Comparison of ENCODE assay signal across 11 mouse cellular contexts in the genomic region with DNA sequence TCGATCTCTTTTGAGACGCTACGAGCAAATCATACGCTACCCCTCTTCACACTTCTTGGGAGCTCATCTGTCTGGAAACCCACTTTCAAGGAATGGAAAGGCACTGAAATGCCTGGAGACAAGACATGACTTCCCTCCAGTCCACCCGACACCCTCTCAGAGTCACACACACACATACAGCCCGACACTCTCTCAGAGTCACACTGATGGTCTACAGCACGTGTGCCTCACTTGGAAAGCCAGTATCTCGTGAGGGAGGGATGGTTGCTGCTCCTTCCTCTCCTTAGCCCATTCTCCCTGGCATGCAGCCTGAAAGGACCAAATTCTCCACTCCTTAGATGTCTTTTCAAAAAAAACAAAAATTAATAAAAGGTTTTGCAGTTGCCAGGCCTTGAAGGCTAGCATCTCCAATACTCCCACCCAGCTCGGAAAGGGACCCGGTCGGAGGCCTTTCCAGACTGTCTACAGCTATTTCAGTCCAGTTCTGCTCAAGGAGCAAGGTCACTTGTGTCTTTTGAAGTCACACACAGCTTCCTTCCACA. TPM values are rescaled to one million over a fixed set of nuclear protein-coding genes. Genes with fewer than 3 reads are reported as not detected.
DNase-seq lines count a peak whose midpoint lies in the region; ATAC-seq and TF ChIP-seq lines count a peak whose summit lies in the region.
"Had no signal": no experiment of that assay in that cellular context is flagged by ENCODE, and none has a peak within 500 bp of the region (broad histone marks: within the 10 kb centered on the region; RNA-seq: fewer than 3 reads in every experiment).

No protein-coding gene starts in this region.

- H3K9ac ChIP-seq in forebrain, embryonic 11.5 days (ENCODE audit: low read length), result no peak overlapping the region
- H3K9ac ChIP-seq in forebrain, embryonic 12.5 days, result peak overlapping the region; percentile 36; the same call in 1 of the 2 replicates
- H3K9ac ChIP-seq in midbrain, embryonic 13.5 days (replicated peaks), result peak overlapping the region; percentile 41

- no peak for ATAC-seq in forebrain, embryonic 11.5 days (replicated peaks; ENCODE audit: low FRiP score)
- no peak for ATAC-seq in forebrain, embryonic 12.5 days (ENCODE audit: low FRiP score)
- no peak for ATAC-seq in midbrain, embryonic 13.5 days

- no peaks in the 10 kb centered on the region for H3K27me3 ChIP-seq in forebrain, embryonic 10.5 days (ENCODE audit: poor library complexity, severe bottlenecking)
- H3K27me3 ChIP-seq in forebrain, embryonic 11.5 days (ENCODE audit: control insufficient read depth, insufficient read depth, low read length), result no peaks in the 10 kb centered on the region
- no peaks in the 10 kb centered on the region for H3K27me3 ChIP-seq in forebrain, embryonic 12.5 days
- no peaks in the 10 kb centered on the region for H3K27me3 ChIP-seq in midbrain, embryonic 13.5 days
- no peaks in the 10 kb centered on the region for H3K27me3 ChIP-seq in cerebellum, adult 2 months (ENCODE audit: control insufficient read depth, insufficient read depth, low read length)

- H3K4me2 ChIP-seq in forebrain, embryonic 11.5 days (ENCODE audit: low read depth, low read length, severe bottlenecking), result no peak overlapping the region
- peak overlapping the region; percentile 27 for H3K4me2 ChIP-seq in forebrain, embryonic 12.5 days
- H3K4me2 ChIP-seq in midbrain, embryonic 13.5 days (replicated peaks), result peak overlapping the region; percentile 65

- H3K36me3 ChIP-seq in forebrain, embryonic 10.5 days (replicated peaks), result peaks cover 49% of the 10 kb centered on the region
- peaks cover 3% of the 10 kb centered on the region for H3K36me3 ChIP-seq in forebrain, embryonic 11.5 days (ENCODE audit: control insufficient read depth, insufficient read depth, low read length)
- peaks cover 31% of the 10 kb centered on the region for H3K36me3 ChIP-seq in forebrain, embryonic 12.5 days (replicated peaks)
- peaks cover 29% of the 10 kb centered on the region for H3K36me3 ChIP-seq in midbrain, embryonic 13.5 days

- 79% methylated on average over 11 of the region's 11 CpGs for WGBS in forebrain, embryonic 10.5 days
- WGBS in forebrain, embryonic 11.5 days, result 73% methylated on average over 11 of the region's 11 CpGs
- 74% methylated on average over 11 of the region's 11 CpGs for WGBS in forebrain, embryonic 12.5 days
- WGBS in midbrain, embryonic 13.5 days, result 69% methylated on average over 11 of the region's 11 CpGs
- 76% methylated on average over 11 of the region's 11 CpGs for WGBS in cerebellum, adult 2 months

- TF ChIP-seq POLR2A in cerebellum, adult 2 months (IDR thresholded peaks at IDR 0.05; ENCODE audit: borderline replicate concordance, insufficient read depth, low read length), result no peak

- peak overlapping the region; percentile 65 for H3K27ac ChIP-seq in forebrain, embryonic 10.5 days
- H3K27ac ChIP-seq in forebrain, embryonic 11.5 days (ENCODE audit: low read depth, low read length), result no peak overlapping the region
- H3K27ac ChIP-seq in layer of hippocampus, adult 2 months, result peak overlapping the region; percentile 71
- H3K27ac ChIP-seq in forebrain, embryonic 12.5 days, result 0 out of 2 replicates have a peak overlapping the region, but pooled peaks have one; percentile 42
- H3K27ac ChIP-seq in midbrain, embryonic 13.5 days, result 0 out of 2 replicates have a peak overlapping the region, but pooled peaks have one; percentile 14
- H3K27ac ChIP-seq in cerebellum, adult 2 months (ENCODE audit: insufficient read depth, low read length), result no peak overlapping the region

- peaks cover 75% of the 10 kb centered on the region for H3K4me1 ChIP-seq in forebrain, embryonic 10.5 days
- H3K4me1 ChIP-seq in forebrain, embryonic 11.5 days (replicated peaks; ENCODE audit: control insufficient read depth, insufficient read depth, low read length), result peaks cover 28% of the 10 kb centered on the region
- peaks cover 68% of the 10 kb centered on the region for H3K4me1 ChIP-seq in forebrain, embryonic 12.5 days
- H3K4me1 ChIP-seq in midbrain, embryonic 13.5 days (replicated peaks), result peaks cover 79% of the 10 kb centered on the region
- peaks cover 5% of the 10 kb centered on the region for H3K4me1 ChIP-seq in cerebellum, adult 2 months (ENCODE audit: control insufficient read depth, insufficient read depth, low read length)

- no peak overlapping the region for H3K4me3 ChIP-seq in forebrain, embryonic 10.5 days
- no peak overlapping the region for H3K4me3 ChIP-seq in forebrain, embryonic 11.5 days (ENCODE audit: low read depth, low read length)
- peak overlapping the region; percentile 26; the same call in 1 of the 2 replicates for H3K4me3 ChIP-seq in layer of hippocampus, adult 2 months
- 0 out of 2 replicates have a peak overlapping the region, but pooled peaks have one; percentile 18 for H3K4me3 ChIP-seq in forebrain, embryonic 12.5 days (replicated peaks)
- H3K4me3 ChIP-seq in midbrain, embryonic 13.5 days (replicated peaks), result peak overlapping the region; percentile 19
- H3K4me3 ChIP-seq in cerebellum, adult 2 months (replicated peaks; ENCODE audit: insufficient read depth, low read depth, low read length), result no peak overlapping the region
- H3K4me3 ChIP-seq: erythroblast, embryonic 14.5 days; myocyte had no signal

- DNase-seq in forebrain, embryonic 10.5 days (ENCODE audit: extremely low spot score, low spot score), result no peak
- no peak for DNase-seq in forebrain, embryonic 11.5 days (ENCODE audit: low spot score)
- no peak for DNase-seq in layer of hippocampus, adult 2 months (ENCODE audit: low spot score in 2 of 2)
- no peak for DNase-seq in layer of hippocampus, adult 9-10 months (ENCODE audit: low spot score)
- no peak for DNase-seq in cerebellum, adult 2 months
- DNase-seq in cerebellum, postnatal 4 days (ENCODE audit: low spot score in 2 of 2), result no peak
- DNase-seq: B cell, adult 2 months had no signal

- no peak for TF ChIP-seq CTCF in layer of hippocampus, adult 2 months (conservative IDR thresholded peaks at IDR 0.05)
- TF ChIP-seq CTCF in cerebellum, adult 2 months (IDR thresholded peaks at IDR 0.05; ENCODE audit: borderline replicate concordance, insufficient read depth, low read depth, low read length), result no peak

- H3K9me3 ChIP-seq in forebrain, embryonic 10.5 days, result no peaks in the 10 kb centered on the region
- H3K9me3 ChIP-seq in forebrain, embryonic 11.5 days (ENCODE audit: control insufficient read depth, low read length), result no peaks in the 10 kb centered on the region
- no peaks in the 10 kb centered on the region for H3K9me3 ChIP-seq in forebrain, embryonic 12.5 days
- H3K9me3 ChIP-seq in midbrain, embryonic 13.5 days, result no peaks in the 10 kb centered on the region

RNA-seq across cellular contexts. Expression of gene Pbx1, which starts 8.6 kb away (rescaled TPM):
- 38.2 and 38.8 TPM in 2 replicates for polyA plus RNA-seq in forebrain, embryonic 10.5 days (2016; fragmentation: Nextera tagmentation; extraction: Ambion mirVana)
- polyA plus RNA-seq in forebrain, embryonic 11.5 days (2014; fragmentation: Nextera tagmentation; extraction: Ambion mirVana), result 45.8 and 51.1 TPM in 2 replicates
- 100 to 1,000 TPM; 120 to 123 TPM for total RNA-seq in layer of hippocampus, adult 2 months (2021)
- polyA plus RNA-seq in forebrain, embryonic 12.5 days (2016; fragmentation: Nextera tagmentation; extraction: Ambion mirVana), result 69.4 and 72.2 TPM in 2 replicates
- polyA plus RNA-seq in midbrain, embryonic 13.5 days (2015; fragmentation: Nextera tagmentation; extraction: Ambion mirVana), result 84.9 and 91.4 TPM in 2 replicates
- 34.9 and 38.1 TPM in 2 replicates for polyA plus RNA-seq in cerebellum, adult 2 months (2012; rRNA removed)

Comparison
In these comparisons a context has a peak if more than half of its experiments do, and no peak if none do; other contexts are left out.
1. H3K27ac ChIP-seq: peak in forebrain, embryonic 10.5 days (single experiment), layer of hippocampus, adult 2 months (single experiment), forebrain, embryonic 12.5 days (single experiment) and midbrain, embryonic 13.5 days (single experiment); none in forebrain, embryonic 11.5 days (single experiment) and cerebellum, adult 2 months (single experiment).
2. H3K4me3 ChIP-seq: peak in layer of hippocampus, adult 2 months (single experiment), forebrain, embryonic 12.5 days (single experiment) and midbrain, embryonic 13.5 days (single experiment); none in forebrain, embryonic 10.5 days (single experiment), forebrain, embryonic 11.5 days (single experiment) and cerebellum, adult 2 months (single experiment).